Mouse (Mus musculus) midbrain, postnatal 0 days (tissue): ENCODE data around the gene Inpp4a. TPM values are rescaled to one million over a fixed set of nuclear protein-coding genes. Genes with fewer than 3 reads are reported as not detected.
A peak's percentile ranks its signal among the peaks of the same experiment; 100 is the strongest.

Source experiments
- ATAC-seq: fragments of 200-750 bp; cut with Nextera tagmentation; 2 replicates; pipeline ENCODE4 v1.8.0; 2017; ENCODE audit warnings: moderate number of reproducible peaks, mild to moderate bottlenecking, moderate TSS enrichment, moderate library complexity; ENCODE audit not compliant: low FRiP score
- DNase-seq: peaks from one replicate; pipeline ENCODE4 v3.0.0-alpha.2; 2015; ENCODE audit warnings: low spot score
- H3K27ac ChIP-seq: fragments of 300-500 bp; sonication (generic); 2 replicates; pipeline ENCODE4 v1.5.1; 2014; ENCODE audit warnings: low read depth, mild to moderate bottlenecking, low read length, mixed read lengths
- H3K27me3 ChIP-seq: fragments of 300-500 bp; sonication (generic); 2 replicates; pipeline ENCODE4 v1.6.1; 2014; ENCODE audit warnings: low read length, control low read depth, mixed read lengths; ENCODE audit not compliant: insufficient read depth
- H3K36me3 ChIP-seq: fragments of 300-500 bp; sonication (generic); 2 replicates; pipeline ENCODE4 v1.6.1; 2014; ENCODE audit warnings: low read length, control low read depth, mixed read lengths; ENCODE audit not compliant: insufficient read depth
- H3K4me1 ChIP-seq: fragments of 300-500 bp; sonication (generic); 2 replicates; pipeline ENCODE4 v1.6.1; 2014; ENCODE audit warnings: mild to moderate bottlenecking, control low read depth, antibody characterized with exemption, low read length, mixed read lengths; ENCODE audit not compliant: insufficient read depth
- H3K4me2 ChIP-seq: fragments of 300-500 bp; sonication (generic); 2 replicates; pipeline ENCODE4 v1.6.1; 2014; ENCODE audit warnings: low read depth, mild to moderate bottlenecking, low read length, mixed read lengths; ENCODE audit not compliant: poor library complexity, severe bottlenecking
- H3K4me3 ChIP-seq: fragments of 300-500 bp; sonication (generic); 2 replicates; pipeline ENCODE4 v1.5.1; 2014; ENCODE audit warnings: low read depth, mild to moderate bottlenecking, low read length, moderate library complexity
- H3K9ac ChIP-seq: fragments of 300-500 bp; sonication (generic); replicated peaks from 2 replicates; pipeline ENCODE4 v1.6.1; 2014; ENCODE audit warnings: mild to moderate bottlenecking, low read length, moderate library complexity, mixed read lengths; ENCODE audit not compliant: poor library complexity, severe bottlenecking
- H3K9me3 ChIP-seq: fragments of 300-500 bp; sonication (generic); 2 replicates; pipeline ENCODE4 v1.6.1; 2016; ENCODE audit warnings: low read length, control low read depth
- CTCF ChIP-seq: IDR thresholded peaks from 2 replicates; pipeline ENCODE4 v1.5.1; 2016; ENCODE audit warnings: antibody characterized with exemption, mild to moderate bottlenecking
- WGBS: fragments of 180-500 bp; shearing (Covaris S2); extraction: QIAGEN DNeasy Blood & Tissue Kit; methylation state at CpG from one replicate; pipeline ENCODE4 v1.1.7; 2014; 5-methylcytosine and 5-hydroxymethylcytosine counted together
- polyA plus RNA-seq: library from polyadenylated mRNA; unstranded; fragments of >200 nt; fragmentation: Nextera tagmentation; extraction: Ambion mirVana; gene quantifications from 2 replicates; pipeline ENCODE4 v1.2.1, GENCODE M21; 2015
- total RNA-seq: library from RNA; depleted of rRNA; stranded (reverse); fragments of >200 nt; gene quantifications from 2 replicates; pipeline ENCODE4 v1.2.3, GENCODE M21; 2014

The Inpp4a gene
- total and polyA plus RNA-seq, 2 experiments from 2014 or later: 48.8 to 85.8 TPM

GRCm38 (mm10) chr1:37337273-37337672 lies 37.6 kb downstream of the Inpp4a start:
- Histone ChIP-seq H3K9ac (no peak overlapping the region), H3K9me3 (no peaks in the 10 kb centered on the region), H3K27me3 (no peaks in the 10 kb centered on the region), H3K36me3 (no peaks in the 10 kb centered on the region), H3K27ac (no peak overlapping the region), H3K4me2 (no peak overlapping the region), H3K4me3 (no peak overlapping the region), H3K4me1 (no peaks in the 10 kb centered on the region)
- no peak for DNase-seq
- ATAC-seq: no peak
- TF ChIP-seq CTCF: no peak
- WGBS: 85% methylated on average over 9 of the region's 9 CpGs

- Histone ChIP-seq H3K9me3 (no peaks in the 10 kb centered on the region), H3K4me2 (no peak overlapping the region), H3K9ac (no peak overlapping the region), H3K36me3 (no peaks in the 10 kb centered on the region), H3K27me3 (no peaks in the 10 kb centered on the region), H3K27ac (no peak overlapping the region), H3K4me3 (no peak overlapping the region), H3K4me1 (no peaks in the 10 kb centered on the region)
- 70% methylated on average over 8 of the region's 8 CpGs for WGBS
- DNase-seq (no peak), ATAC-seq (no peak)
- no peak for TF ChIP-seq CTCF
Measured at GRCm38 (mm10) chr1:37339144-37339543, 39.5 kb downstream of the Inpp4a start.

DNA sequence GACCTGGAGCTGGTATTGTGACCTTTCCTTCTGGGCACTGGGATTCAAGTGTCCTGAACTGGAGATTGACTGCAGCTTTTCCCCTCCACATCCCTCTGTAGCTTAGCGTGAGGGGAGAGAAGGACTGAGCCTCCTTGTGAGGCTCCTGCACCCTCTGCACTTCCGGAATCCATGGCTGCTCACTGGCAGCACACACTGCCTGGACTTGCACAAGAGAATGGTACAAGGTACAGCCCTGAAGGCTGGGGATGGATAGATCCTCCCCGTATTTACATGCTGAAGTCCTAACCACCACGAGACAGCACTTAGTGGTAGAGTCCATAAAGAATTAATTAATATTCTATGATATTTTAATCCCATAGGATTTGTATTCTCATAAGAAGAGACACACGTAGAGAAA lies 41.7 kb downstream of the Inpp4a start:
- ATAC-seq (no peak), DNase-seq (no peak)
- Histone ChIP-seq H3K4me2 (no peak overlapping the region), H3K9me3 (no peaks in the 10 kb centered on the region), H3K27me3 (no peaks in the 10 kb centered on the region), H3K4me3 (no peak overlapping the region), H3K4me1 (no peaks in the 10 kb centered on the region), H3K36me3 (no peaks in the 10 kb centered on the region), H3K27ac (no peak overlapping the region), H3K9ac (no peak overlapping the region)
- WGBS: 77% methylated on average over 5 of the region's 5 CpGs
- TF ChIP-seq CTCF: no peak

GRCm38 (mm10) chr1:37341914-37342313 lies 42.2 kb downstream of the Inpp4a start:
- ATAC-seq: no peak
- DNase-seq: peak; percentile 41
- Histone ChIP-seq H3K4me1 (no peaks in the 10 kb centered on the region), H3K9ac (no peak overlapping the region; the same call in 1 of the 2 replicates), H3K4me3 (no peak overlapping the region), H3K9me3 (no peaks in the 10 kb centered on the region), H3K27ac (no peak overlapping the region), H3K27me3 (no peaks in the 10 kb centered on the region), H3K36me3 (no peaks in the 10 kb centered on the region), H3K4me2 (no peak overlapping the region)
- WGBS: 81% methylated on average over 4 of the region's 4 CpGs
- no peak for TF ChIP-seq CTCF

GRCm38 (mm10) chr1:37342524-37342923 lies 42.9 kb downstream of the Inpp4a start:
- ATAC-seq: no peak
- Histone ChIP-seq H3K4me1 (no peaks in the 10 kb centered on the region), H3K9me3 (no peaks in the 10 kb centered on the region), H3K4me3 (no peak overlapping the region), H3K4me2 (no peak overlapping the region), H3K27ac (no peak overlapping the region), H3K9ac (no peak overlapping the region), H3K36me3 (no peaks in the 10 kb centered on the region), H3K27me3 (no peaks in the 10 kb centered on the region)
- 94% methylated on average over 8 of the region's 8 CpGs for WGBS
- no peak for TF ChIP-seq CTCF
- DNase-seq: no peak

- Histone ChIP-seq H3K4me2 (no peak overlapping the region), H3K27me3 (no peaks in the 10 kb centered on the region), H3K9ac (no peak overlapping the region), H3K27ac (no peak overlapping the region), H3K4me3 (no peak overlapping the region), H3K4me1 (no peaks in the 10 kb centered on the region), H3K9me3 (no peaks in the 10 kb centered on the region), H3K36me3 (no peaks in the 10 kb centered on the region)
- DNase-seq: no peak
- no peak for TF ChIP-seq CTCF
- ATAC-seq: no peak
- WGBS: 97% methylated on average over 3 of the region's 3 CpGs
Measured at GRCm38 (mm10) chr1:37343265-37343664, 43.6 kb downstream of the Inpp4a start.
